Mouse (Mus musculus) liver, embryonic 14.5 days (tissue): ENCODE measurements around the gene Vmn1r234. TPM values are rescaled to one million over a fixed set of nuclear protein-coding genes. Genes with fewer than 3 reads are reported as not detected.

Experiments used
- ATAC-seq: fragments of 200-750 bp; cut with Nextera tagmentation; 2 replicates; pipeline ENCODE4 v1.8.0; 2017; ENCODE audit warnings: moderate number of reproducible peaks, mild to moderate bottlenecking, moderate library complexity; ENCODE audit not compliant: insufficient read depth
- DNase-seq, 3 experiments: peaks; one replicate each; pipeline ENCODE4 v3.0.0-alpha.2; 2012 to 2013; ENCODE audit warnings: low read depth in 3 of 3, low spot score in 3 of 3
- H3K27ac ChIP-seq: fragments of 300-500 bp; sonication (generic); 2 replicates; pipeline ENCODE4 v1.5.1; 2014; ENCODE audit warnings: moderate library complexity, mild to moderate bottlenecking, control low read depth, inconsistent platforms
- H3K27me3 ChIP-seq: fragments of 300-500 bp; sonication (generic); 2 replicates; pipeline ENCODE4 v1.6.1; 2014; ENCODE audit warnings: mild to moderate bottlenecking, low read length, moderate library complexity; ENCODE audit not compliant: control insufficient read depth, insufficient read depth
- H3K36me3 ChIP-seq: fragments of 300-500 bp; sonication (generic); replicated peaks from 2 replicates; pipeline ENCODE4 v1.6.1; 2014; ENCODE audit warnings: low read depth; ENCODE audit not compliant: control insufficient read depth, insufficient read depth
- H3K4me1 ChIP-seq, 2 experiments: fragments of 200-500 bp in 1 of 2; fragments of 300-500 bp in 1 of 2; sonication (generic) in 1 of 2; replicated peaks; 2 replicates each; pipeline ENCODE4 v1.6.1; 2012 to 2014; ENCODE audit warnings: antibody characterized with exemption in 1 of 2, inconsistent platforms in 1 of 2, low read length in 1 of 2; ENCODE audit not compliant: control insufficient read depth in 2 of 2, insufficient read depth in 2 of 2
- H3K4me2 ChIP-seq: fragments of 300-500 bp; sonication (generic); 2 replicates; pipeline ENCODE4 v1.6.1; 2014; ENCODE audit warnings: low read depth, mild to moderate bottlenecking, control low read depth, moderate library complexity
- H3K4me3 ChIP-seq, 2 experiments: fragments of 200-500 bp in 1 of 2; fragments of 300-500 bp in 1 of 2; sonication (generic) in 1 of 2; 2 replicates each; pipeline ENCODE4 v1.5.1; 2012 to 2014; ENCODE audit warnings: low read depth in 2 of 2, low read length in 2 of 2, mild to moderate bottlenecking in 2 of 2, control low read depth in 1 of 2, inconsistent platforms in 1 of 2, moderate library complexity in 1 of 2; ENCODE audit not compliant: insufficient read depth in 1 of 2
- H3K9ac ChIP-seq: fragments of 300-500 bp; sonication (generic); replicated peaks from 2 replicates; pipeline ENCODE4 v1.6.1; 2014; ENCODE audit warnings: mild to moderate bottlenecking, control low read depth, moderate library complexity
- H3K9me3 ChIP-seq: fragments of 300-500 bp; sonication (generic); 2 replicates; pipeline ENCODE4 v1.6.1; 2016; ENCODE audit warnings: low read length, mixed read lengths; ENCODE audit not compliant: control insufficient read depth
- CTCF ChIP-seq: IDR thresholded peaks from 2 replicates; pipeline ENCODE4 v1.5.1; 2016; ENCODE audit warnings: antibody characterized with exemption, low read depth, control low read depth
- EP300 ChIP-seq: IDR thresholded peaks from 2 replicates; pipeline ENCODE4 v1.6.1; 2016; ENCODE audit warnings: antibody characterized with exemption, low read depth
- WGBS: fragments of 180-500 bp; shearing (Covaris S2); extraction: QIAGEN DNeasy Blood & Tissue Kit; methylation state at CpG from one replicate; pipeline ENCODE4 v1.1.7; 2014; ENCODE audit not compliant: insufficient replicate concordance; 5-methylcytosine and 5-hydroxymethylcytosine counted together
- microRNA-seq: library from miRNA; unstranded; fragments of <30 nt; microRNA quantifications from one replicate; pipeline ENCODE4, GENCODE M21; 2016
- polyA plus RNA-seq, 2 experiments: library from polyadenylated mRNA; depleted of rRNA in 1 of 2; stranded (reverse) in 1 of 2; unstranded in 1 of 2; fragments of >200 nt; fragmentation: Nextera tagmentation in 1 of 2; extraction: Ambion mirVana in 1 of 2; gene quantifications; 2 replicates each; pipeline versions ENCODE4 v1.2.1 to v1.2.3; 2012 to 2014

Vmn1r234 gene
- polyA plus RNA-seq, 2 experiments, result not detected

DNA sequence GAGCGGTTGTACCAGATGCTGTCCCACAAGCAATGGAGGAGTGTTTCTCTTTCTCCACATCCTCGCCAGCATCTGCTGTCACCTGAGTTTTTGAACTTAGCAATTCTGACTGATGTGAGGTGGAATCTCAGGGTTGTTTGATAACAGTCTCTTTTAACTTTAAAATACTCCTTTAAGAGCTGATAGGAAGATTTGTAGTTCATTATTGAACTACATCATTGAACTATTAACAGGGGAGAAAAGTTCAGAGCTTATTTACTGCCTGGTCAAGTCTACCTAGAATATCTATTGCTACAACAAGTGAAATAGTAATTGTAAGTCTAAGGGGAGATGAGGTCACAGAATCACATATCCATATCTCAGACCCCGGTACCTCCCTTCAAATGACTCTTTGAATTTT is 56.8 kb downstream of the Vmn1r234 start, which contains the start of gene Vmn1r236:
Vmn1r236 (plus strand) TSS at position 301 of the 400 bp plus-strand sequence.
- DNase-seq (no peak), ATAC-seq (no peak)
- Histone ChIP-seq H3K4me2 (no peak within 1 kb of the TSS), H3K4me1 (no peaks in the 10 kb centered on the region), H3K9me3 (no peaks in the 10 kb centered on the region), H3K9ac (no peak within 1 kb of the TSS), H3K27me3 (no peaks in the 10 kb centered on the region), H3K36me3 (no peaks in the 10 kb centered on the region), H3K27ac (no peak within 1 kb of the TSS), H3K4me3 (no peak within 1 kb of the TSS)
- WGBS, result 48% methylated on average over 3 of the region's 3 CpGs
- no peak for TF ChIP-seq CTCF
- TF ChIP-seq EP300, result no peak

DNA sequence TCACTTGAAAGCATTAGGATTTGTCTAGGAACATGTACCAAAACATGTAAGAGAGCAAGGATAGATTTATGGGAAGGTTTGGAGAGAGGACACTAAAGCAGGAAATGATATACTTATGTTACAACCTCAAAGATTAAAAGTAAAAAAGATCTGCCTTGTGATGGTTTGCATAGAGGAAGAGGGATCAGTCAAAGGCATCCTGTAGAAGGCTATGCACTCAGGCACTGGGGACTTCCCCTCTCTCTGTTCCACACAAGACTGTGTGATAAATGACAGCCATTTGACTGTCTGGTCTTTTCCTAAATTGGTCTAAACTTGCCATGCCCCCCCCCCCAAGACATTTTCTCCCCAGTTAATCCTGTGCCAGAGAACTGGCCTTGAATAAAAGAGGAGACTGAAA is 58.5 kb downstream of the Vmn1r234 start:
- H3K9ac ChIP-seq, result no peak overlapping the region
- no peak overlapping the region for H3K4me2 ChIP-seq
- H3K4me1 ChIP-seq, result no peaks in the 10 kb centered on the region
- ATAC-seq, result no peak
- no peak overlapping the region for H3K27ac ChIP-seq
- no peak for DNase-seq
- TF ChIP-seq CTCF, result no peak
- no peak for TF ChIP-seq EP300
- H3K36me3 ChIP-seq, result no peaks in the 10 kb centered on the region
- H3K4me3 ChIP-seq, result no peak overlapping the region
- H3K27me3 ChIP-seq, result no peaks in the 10 kb centered on the region
- H3K9me3 ChIP-seq, result no peaks in the 10 kb centered on the region

Small RNA genes lying within 50 kb of the gene (microRNA-seq; reads per million reads assigned to microRNA genes)
- gene Gm26384, result not detected

Other genes with a start within 250 kb of the Vmn1r234 start
- gene Vmn1r233, start 229.6 kb upstream of the Vmn1r234 start, polyA plus RNA-seq (2012; rRNA removed), result not detected in 2 replicates
- not detected in 2 replicates for gene Vmn1r233, start 229.6 kb upstream of the Vmn1r234 start, polyA plus RNA-seq (2014; fragmentation: Nextera tagmentation; extraction: Ambion mirVana)
- 2.4 and 4.5 TPM in 2 replicates for gene Zfp160, start 217.2 kb upstream of the Vmn1r234 start, polyA plus RNA-seq (2012; rRNA removed)
- 4.4 and 4.5 TPM in 2 replicates for gene Zfp160, start 217.2 kb upstream of the Vmn1r234 start, polyA plus RNA-seq (2014; fragmentation: Nextera tagmentation; extraction: Ambion mirVana)
- not detected in 2 replicates for gene Vmn1r235, start 30.3 kb downstream of the Vmn1r234 start, polyA plus RNA-seq (2012; rRNA removed)
- not detected in 2 replicates for gene Vmn1r235, start 30.3 kb downstream of the Vmn1r234 start, polyA plus RNA-seq (2014; fragmentation: Nextera tagmentation; extraction: Ambion mirVana)
- gene Vmn1r236, start 56.9 kb downstream of the Vmn1r234 start, polyA plus RNA-seq (2012; rRNA removed), result not detected in 2 replicates
- gene Vmn1r236, start 56.9 kb downstream of the Vmn1r234 start, polyA plus RNA-seq (2014; fragmentation: Nextera tagmentation; extraction: Ambion mirVana), result not detected in 2 replicates
- not detected in 2 replicates for gene Vmn1r237, start 85.8 kb downstream of the Vmn1r234 start, polyA plus RNA-seq (2012; rRNA removed)
- gene Vmn1r237, start 85.8 kb downstream of the Vmn1r234 start, polyA plus RNA-seq (2014; fragmentation: Nextera tagmentation; extraction: Ambion mirVana), result not detected in 2 replicates
- 0.10 and 0.39 TPM in 2 replicates for gene Zfp677, start 157.7 kb downstream of the Vmn1r234 start, polyA plus RNA-seq (2012; rRNA removed)
- gene Zfp677, start 157.7 kb downstream of the Vmn1r234 start, polyA plus RNA-seq (2014; fragmentation: Nextera tagmentation; extraction: Ambion mirVana), result 0.51 and 0.74 TPM in 2 replicates
- 0.47 and 1.0 TPM in 2 replicates for gene Zfp54, start 197.1 kb downstream of the Vmn1r234 start, polyA plus RNA-seq (2012; rRNA removed)
- gene Zfp54, start 197.1 kb downstream of the Vmn1r234 start, polyA plus RNA-seq (2014; fragmentation: Nextera tagmentation; extraction: Ambion mirVana), result 2.4 and 2.6 TPM in 2 replicates
- 1.3 and 2.3 TPM in 2 replicates for gene Zfp51, start 224.3 kb downstream of the Vmn1r234 start, polyA plus RNA-seq (2012; rRNA removed)
- gene Zfp51, start 224.3 kb downstream of the Vmn1r234 start, polyA plus RNA-seq (2014; fragmentation: Nextera tagmentation; extraction: Ambion mirVana), result 6.9 TPM in 2 replicates